Mouse (Mus musculus) hindlimb bud, embryonic 11.5 days (tissue): ENCODE data around the gene Bmpr1a.

Experiments used
- DNase-seq: peaks from one replicate; pipeline ENCODE4 v3.0.0-alpha.2; 2012; ENCODE audit warnings: low read depth, low spot score; ENCODE audit errors: extremely low spot score

Bmpr1a gene

GRCm38 (mm10) chr14:34503325-34503647, at the start of gene Bmpr1a:
Gene Bmpr1a, minus strand, starts transcription at chr14:34503341.
- no peak for DNase-seq

- no peak for DNase-seq
These were observed 49.1 kb upstream of the Bmpr1a start for GRCm38 (mm10) chr14:34552226-34552625.

- no peak for DNase-seq
These were observed 46.0 kb upstream of the Bmpr1a start for GRCm38 (mm10) chr14:34549004-34549671.

DNA sequence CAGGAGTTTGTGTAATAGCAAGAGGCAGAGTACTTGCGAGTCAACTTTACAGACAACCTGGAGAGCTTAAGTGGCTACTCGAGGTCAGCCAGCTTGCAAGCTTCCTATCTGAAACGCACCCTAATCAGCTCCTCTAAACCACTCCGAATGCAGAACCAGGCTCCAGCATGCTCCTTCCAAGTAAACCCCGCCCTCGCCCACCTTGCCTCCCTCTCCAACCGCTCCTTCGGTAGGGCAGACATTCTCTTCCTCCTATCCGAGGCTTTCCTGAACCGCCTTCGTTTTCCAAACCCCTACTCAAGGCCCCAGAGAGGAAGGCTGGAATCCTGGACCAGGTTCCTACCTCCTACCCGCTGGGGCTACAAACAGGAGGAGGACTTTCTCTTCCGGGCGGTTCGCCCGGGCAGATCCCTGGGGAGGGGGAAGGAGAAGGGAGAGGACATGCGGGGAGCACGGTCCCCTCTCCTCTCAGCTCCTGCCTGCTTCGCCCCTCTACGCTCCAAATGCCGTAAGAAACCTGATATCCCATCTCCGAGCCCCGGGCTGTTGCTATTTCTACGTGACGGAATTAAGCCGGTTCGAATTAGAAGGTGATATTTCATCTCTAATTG, 45.4 kb upstream of the Bmpr1a start:
- peak; percentile 60 for DNase-seq

DNA sequence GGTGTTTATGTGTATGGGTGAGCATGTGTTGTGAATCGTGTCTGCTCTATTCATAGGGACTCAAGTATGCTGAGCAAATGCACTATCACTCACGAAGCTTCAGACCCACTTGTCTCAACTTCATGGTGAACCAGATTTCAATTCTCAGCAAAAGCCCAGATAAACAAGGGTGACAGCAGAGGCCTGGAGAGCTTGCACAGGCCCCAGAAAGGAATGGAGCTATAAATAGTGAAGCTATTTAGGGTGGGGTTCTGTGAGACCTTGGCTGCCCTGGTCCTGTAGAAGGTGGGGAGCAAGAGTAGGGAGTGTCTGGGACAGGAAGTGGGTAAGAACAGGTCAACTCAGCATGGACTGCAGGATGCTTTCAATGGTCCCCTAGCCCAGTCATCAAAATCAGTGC, 41.4 kb upstream of the Bmpr1a start:
- DNase-seq, result no peak

DNA sequence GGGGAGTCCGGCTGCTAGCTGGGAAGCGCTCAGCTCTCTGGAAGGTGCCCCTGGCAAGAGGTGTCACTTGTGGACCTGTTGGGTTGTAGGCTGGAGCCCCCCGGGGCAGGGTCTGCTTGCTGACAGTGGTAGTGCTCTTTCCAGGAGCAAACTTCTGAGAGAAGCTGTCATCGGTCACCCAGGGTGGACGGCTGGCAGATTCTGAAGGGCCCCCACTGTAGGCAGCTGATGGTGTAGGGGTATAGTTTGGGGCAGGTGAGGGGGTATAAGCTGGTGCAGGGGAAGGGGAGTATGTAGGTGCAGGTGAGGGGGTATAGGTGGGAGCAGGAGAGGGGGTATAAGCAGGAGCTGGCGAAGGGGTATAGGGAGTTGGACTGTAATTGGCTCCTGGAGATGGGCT, 40.9 kb upstream of the Bmpr1a start:
- no peak for DNase-seq

GRCm38 (mm10) chr14:34543596-34543995, 40.5 kb upstream of the Bmpr1a start:
- DNase-seq, result no peak

DNA sequence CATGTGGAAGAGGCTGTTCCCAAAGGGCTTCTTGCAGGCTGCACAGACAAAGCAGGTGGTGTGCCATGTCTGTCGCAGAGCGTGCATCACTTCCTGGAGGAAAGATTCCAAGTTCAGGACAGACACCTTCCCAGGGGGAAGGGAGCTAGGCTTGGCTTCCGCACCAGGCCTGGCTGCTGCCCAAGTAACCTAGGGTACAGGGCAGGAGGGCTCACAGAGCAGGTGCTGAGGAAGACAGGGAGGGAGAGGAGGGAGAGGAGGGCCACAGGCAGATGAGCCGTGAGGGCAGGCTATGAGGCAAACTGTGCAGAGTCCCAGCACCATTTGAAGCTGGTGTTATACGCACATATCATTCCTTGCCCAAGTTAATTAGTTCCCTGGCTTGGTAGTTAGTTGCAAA, 38.8 kb upstream of the Bmpr1a start:
- no peak for DNase-seq

GRCm38 (mm10) chr14:34540685-34541162, 37.6 kb upstream of the Bmpr1a start:
- no peak for DNase-seq

DNA sequence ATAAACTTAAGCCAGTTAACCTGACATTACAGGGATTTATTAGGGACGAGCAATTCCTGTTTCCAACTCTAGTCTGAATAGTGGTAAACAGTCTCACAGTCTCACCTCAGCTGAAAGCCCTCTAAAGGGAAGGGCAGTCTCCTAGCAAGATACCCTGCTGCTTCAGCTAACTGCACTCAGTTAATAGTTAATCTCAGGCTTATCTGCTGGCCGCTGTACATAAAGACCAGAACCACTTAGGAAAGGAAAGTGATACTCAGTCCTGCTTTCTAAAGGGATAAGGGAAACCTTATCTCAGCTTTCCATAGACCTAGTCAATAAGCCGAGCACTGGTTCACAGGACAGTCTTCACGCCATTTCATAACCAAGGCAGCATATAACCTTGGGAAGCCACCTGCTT, 32.7 kb upstream of the Bmpr1a start:
- no peak for DNase-seq

DNA sequence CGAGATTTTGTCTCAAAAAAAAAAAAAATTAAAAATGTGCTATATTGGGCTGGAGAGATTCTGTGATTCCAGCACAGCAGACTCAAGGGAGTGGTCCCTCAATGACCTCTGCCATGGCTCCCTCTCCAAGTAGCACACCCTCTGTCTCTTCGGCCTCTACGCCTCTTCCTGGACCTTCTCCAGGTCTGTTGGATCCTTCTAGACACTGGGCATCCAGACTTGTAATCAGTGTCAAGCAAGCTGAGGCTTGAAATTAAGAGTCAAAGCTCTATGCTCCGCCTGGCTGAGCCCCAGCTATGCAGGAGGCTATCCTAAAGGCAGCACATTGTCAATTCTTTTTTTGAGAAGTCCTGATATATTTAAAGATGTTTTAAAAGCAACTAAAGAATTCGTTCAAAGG, 30.4 kb upstream of the Bmpr1a start:
- DNase-seq, result no peak

DNA sequence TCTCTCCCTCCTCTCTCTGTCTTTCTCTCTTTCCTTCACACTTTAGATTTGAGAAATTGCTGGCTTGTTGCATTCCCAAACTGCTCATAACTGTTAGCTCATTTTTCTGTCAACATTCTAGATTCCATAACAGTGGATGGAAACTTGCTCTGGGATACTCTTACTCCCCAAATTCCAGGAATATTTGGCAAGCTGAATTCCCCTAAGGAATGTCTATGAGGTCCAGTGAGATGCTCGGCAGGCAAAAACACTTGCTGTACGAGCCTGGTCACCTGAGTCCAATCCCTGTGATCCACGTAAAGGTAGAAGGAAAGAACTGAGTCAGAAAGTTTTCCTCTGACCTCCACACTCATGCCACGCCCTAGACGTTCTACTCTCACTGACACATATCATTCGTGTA, 29.4 kb upstream of the Bmpr1a start:
- DNase-seq, result no peak

DNA sequence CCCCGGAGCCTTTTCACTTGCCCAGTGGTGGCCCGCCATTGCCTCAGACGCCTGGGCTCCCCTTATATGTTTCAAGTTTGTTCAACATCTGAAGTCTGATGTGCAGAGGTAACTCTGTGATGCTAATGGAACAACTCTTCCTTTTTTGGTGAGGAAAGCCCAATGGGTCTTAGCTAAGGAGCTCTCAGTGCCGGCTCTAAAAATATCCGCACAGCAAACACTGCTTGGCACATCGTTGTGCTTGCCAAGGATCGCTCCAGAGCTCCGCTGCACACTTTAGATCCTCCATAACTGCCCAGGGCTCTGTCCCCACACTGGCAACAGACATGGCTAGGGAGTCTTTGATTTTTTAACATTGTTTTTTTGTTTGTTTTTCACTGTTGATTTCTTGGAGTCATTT, 25.7 kb upstream of the Bmpr1a start:
- DNase-seq, result no peak

GRCm38 (mm10) chr14:34522701-34523100, 19.6 kb upstream of the Bmpr1a start, which contains the start of gene 9230112D13Rik:
Gene 9230112D13Rik, minus strand, starts transcription at chr14:34522801.
- no peak for DNase-seq

DNA sequence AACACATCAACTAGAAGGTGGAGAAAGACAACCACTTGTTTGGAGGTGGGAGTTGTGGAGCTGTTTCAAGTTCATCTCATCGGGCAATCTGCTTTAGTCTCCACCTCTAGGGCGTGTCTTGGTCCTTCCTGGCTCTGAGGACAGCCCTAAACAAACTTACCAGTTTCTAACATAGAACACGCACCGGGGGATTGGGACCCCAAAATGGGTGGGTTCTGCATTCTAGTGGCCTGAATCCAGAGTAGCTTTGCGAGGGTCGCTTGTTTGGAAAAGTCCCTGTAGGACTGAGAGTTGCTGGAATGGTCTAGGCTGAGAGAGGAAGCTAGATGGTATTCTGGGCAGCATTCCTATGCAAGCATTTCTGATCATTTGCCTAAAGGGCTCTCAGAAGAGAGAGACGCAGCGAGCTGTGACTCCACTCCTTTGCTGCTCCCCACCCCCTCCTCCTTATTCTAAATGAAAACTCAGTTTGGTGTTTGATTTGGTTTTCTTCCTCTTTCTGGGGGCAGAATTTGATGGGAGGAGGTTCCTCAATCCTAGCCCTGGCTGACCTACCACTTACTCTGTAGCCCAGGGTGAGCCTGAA, 14.9 kb upstream of the Bmpr1a start:
- no peak for DNase-seq

- no peak for DNase-seq
These were observed 13.9 kb upstream of the Bmpr1a start for GRCm38 (mm10) chr14:34516960-34517577.

- DNase-seq, result no peak
These were observed 12.7 kb upstream of the Bmpr1a start for GRCm38 (mm10) chr14:34515860-34516259.

DNA sequence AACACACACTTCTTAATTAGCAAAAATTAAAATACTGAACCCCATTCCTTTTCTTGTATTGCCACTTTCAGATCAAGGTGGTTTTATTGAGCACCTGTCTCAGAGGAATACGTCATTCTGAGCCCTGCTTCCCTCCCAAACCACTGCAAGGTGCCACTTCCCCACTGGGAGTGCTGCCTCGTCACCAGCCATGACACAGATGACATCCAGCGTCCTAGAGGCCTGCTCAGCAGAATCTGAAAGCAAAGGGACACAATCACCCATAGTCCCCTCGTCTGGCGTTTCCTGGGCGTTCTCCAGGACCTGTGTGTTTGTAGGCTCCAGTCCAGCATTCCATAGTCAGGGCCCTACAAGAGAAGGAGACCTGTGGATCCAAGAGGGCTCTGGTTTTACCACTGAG, 11.0 kb upstream of the Bmpr1a start:
- no peak for DNase-seq

DNA sequence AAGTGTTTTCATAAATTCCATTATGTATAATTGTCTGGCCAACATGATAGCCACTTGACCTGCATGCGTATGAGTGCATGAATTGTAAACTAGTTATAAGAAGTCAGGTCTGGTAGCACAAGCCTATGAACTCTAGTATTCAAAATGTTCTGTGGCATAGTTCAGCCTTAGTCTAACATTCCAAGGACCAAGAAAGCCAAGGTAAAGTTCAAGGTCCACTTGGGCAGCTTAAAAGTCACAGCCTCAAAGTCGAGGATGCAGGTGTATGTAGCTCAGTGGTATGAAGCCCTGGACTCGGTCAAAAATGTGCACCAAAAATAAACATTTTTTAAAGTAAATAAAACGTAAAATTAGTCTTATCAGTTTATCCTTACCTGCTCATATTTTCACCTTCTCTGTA, 9.5 kb upstream of the Bmpr1a start:
- DNase-seq, result no peak

- no peak for DNase-seq
These were observed 8.8 kb upstream of the Bmpr1a start for GRCm38 (mm10) chr14:34511901-34512300.

GRCm38 (mm10) chr14:34508842-34509439, 5.8 kb upstream of the Bmpr1a start:
- DNase-seq, result no peak
